Mouse (Mus musculus) intestine, embryonic 14.5 days (tissue): ENCODE data around the gene Clic6. TPM values are rescaled to one million over a fixed set of nuclear protein-coding genes. Genes with fewer than 3 reads are reported as not detected.
A peak's percentile ranks its signal among the peaks of the same experiment; 100 is the strongest.
"Not testable (repeated sequence)": the region's sequence is repeated elsewhere in the genome, so short reads cannot be mapped to it uniquely, and the experiment has no call there.

ENCODE experiments used
- ATAC-seq: fragments of 200-750 bp; cut with Nextera tagmentation; replicated peaks from 2 replicates; pipeline ENCODE4 v1.8.0; 2017; ENCODE audit warnings: low read depth, moderate number of reproducible peaks, moderate TSS enrichment, moderate library complexity; ENCODE audit not compliant: low FRiP score, low TSS enrichment
- DNase-seq: peaks from one replicate; pipeline ENCODE4 v3.0.0-alpha.2; 2018; ENCODE audit warnings: low spot score
- H3K27ac ChIP-seq: fragments of 300-500 bp; sonication (generic); 2 replicates; pipeline ENCODE4 v1.5.1; 2014; ENCODE audit warnings: low read depth, mild to moderate bottlenecking, control low read depth
- H3K27me3 ChIP-seq: fragments of 300-500 bp; sonication (generic); replicated peaks from 2 replicates; pipeline ENCODE4 v1.6.1; 2014; ENCODE audit warnings: low read length, control low read depth; ENCODE audit not compliant: control insufficient read depth, insufficient read depth
- H3K36me3 ChIP-seq: fragments of 300-500 bp; sonication (generic); 2 replicates; pipeline ENCODE4 v1.6.1; 2014; ENCODE audit warnings: low read length, control low read depth; ENCODE audit not compliant: control insufficient read depth, insufficient read depth
- H3K4me1 ChIP-seq: fragments of 300-500 bp; sonication (generic); replicated peaks from 2 replicates; pipeline ENCODE4 v1.6.1; 2014; ENCODE audit warnings: low read length, control low read depth, mixed read lengths; ENCODE audit not compliant: control insufficient read depth, insufficient read depth
- H3K4me2 ChIP-seq: fragments of 300-500 bp; sonication (generic); 2 replicates; pipeline ENCODE4 v1.6.1; 2014; ENCODE audit warnings: low read length
- H3K4me3 ChIP-seq: fragments of 300-500 bp; sonication (generic); 2 replicates; pipeline ENCODE4 v1.5.1; 2014; ENCODE audit warnings: low read depth, low read length, control low read depth, mixed read lengths
- H3K9ac ChIP-seq: fragments of 300-500 bp; sonication (generic); 2 replicates; pipeline ENCODE4 v1.6.1; 2014; ENCODE audit warnings: mild to moderate bottlenecking, low read length
- H3K9me3 ChIP-seq: fragments of 300-500 bp; sonication (generic); 2 replicates; pipeline ENCODE4 v1.6.1; 2016; ENCODE audit warnings: low read length, control low read depth; ENCODE audit not compliant: control insufficient read depth
- WGBS: fragments of 180-500 bp; shearing (Covaris S2); extraction: QIAGEN DNeasy Blood & Tissue Kit; methylation state at CpG from one replicate; pipeline ENCODE4 v1.1.7; 2014; 5-methylcytosine and 5-hydroxymethylcytosine counted together
- polyA plus RNA-seq: library from polyadenylated mRNA; unstranded; fragments of >200 nt; fragmentation: Nextera tagmentation; extraction: Ambion mirVana; gene quantifications from 2 replicates; pipeline ENCODE4 v1.2.1, GENCODE M21; 2014

Clic6 gene
- polyA plus RNA-seq, 1 experiment from 2014 or later, result 29.9 TPM

- 64% methylated on average over 8 of the region's 8 CpGs for WGBS
- ATAC-seq (no peak), DNase-seq (no peak)
- H3K9me3 ChIP-seq, result no peaks in the 10 kb centered on the region
- H3K27me3 ChIP-seq, result peaks cover 33% of the 10 kb centered on the region
- H3K4me3 ChIP-seq, result peak overlapping the region; percentile 44; the same call in 1 of the 2 replicates
- H3K27ac ChIP-seq, result no peak overlapping the region
- no peaks in the 10 kb centered on the region for H3K36me3 ChIP-seq
- peaks cover 9% of the 10 kb centered on the region for H3K4me1 ChIP-seq
- H3K9ac ChIP-seq, result no peak overlapping the region
- H3K4me2 ChIP-seq, result peak overlapping the region; percentile 87
Observed at GRCm38 (mm10) chr16:92500534-92500933, 15.0 kb downstream of the Clic6 start.

GRCm38 (mm10) chr16:92503105-92503504, 17.6 kb downstream of the Clic6 start:
- peaks cover 9% of the 10 kb centered on the region for H3K4me1 ChIP-seq
- no peaks in the 10 kb centered on the region for H3K36me3 ChIP-seq
- no peak overlapping the region for H3K9ac ChIP-seq
- H3K4me2 ChIP-seq, result no peak overlapping the region
- DNase-seq (no peak), ATAC-seq (no peak)
- H3K27me3 ChIP-seq, result peaks cover 18% of the 10 kb centered on the region
- no peak overlapping the region for H3K4me3 ChIP-seq
- WGBS, result 69% methylated on average over 5 of the region's 5 CpGs
- H3K9me3 ChIP-seq, result no peaks in the 10 kb centered on the region
- no peak overlapping the region for H3K27ac ChIP-seq

- no peak for DNase-seq
- H3K4me2 ChIP-seq, result no peak overlapping the region
- no peaks in the 10 kb centered on the region for H3K27me3 ChIP-seq
- WGBS, result 88% methylated on average over 4 of the region's 4 CpGs
- ATAC-seq, result no peak
- H3K9me3 ChIP-seq, result no peaks in the 10 kb centered on the region
- no peak overlapping the region for H3K27ac ChIP-seq
- H3K36me3 ChIP-seq, result no peaks in the 10 kb centered on the region
- H3K9ac ChIP-seq, result no peak overlapping the region
- no peak overlapping the region for H3K4me3 ChIP-seq
- no peaks in the 10 kb centered on the region for H3K4me1 ChIP-seq
Observed at GRCm38 (mm10) chr16:92507573-92507972, 22.0 kb downstream of the Clic6 start.

GRCm38 (mm10) chr16:92510835-92511772, 25.6 kb downstream of the Clic6 start:
- H3K4me2 ChIP-seq, result no peak overlapping the region
- H3K27me3 ChIP-seq, result no peaks in the 10 kb centered on the region
- H3K36me3 ChIP-seq, result no peaks in the 10 kb centered on the region
- no peak overlapping the region for H3K9ac ChIP-seq
- no peak overlapping the region for H3K27ac ChIP-seq
- no peaks in the 10 kb centered on the region for H3K9me3 ChIP-seq
- no peak for ATAC-seq
- H3K4me3 ChIP-seq, result no peak overlapping the region
- DNase-seq, result no peak
- no peaks in the 10 kb centered on the region for H3K4me1 ChIP-seq
- 81% methylated on average over 13 of the region's 13 CpGs for WGBS

GRCm38 (mm10) chr16:92511773-92512391, 26.3 kb downstream of the Clic6 start:
- Histone ChIP-seq H3K4me3 (no peak overlapping the region), H3K4me1 (no peaks in the 10 kb centered on the region), H3K9me3 (no peaks in the 10 kb centered on the region), H3K36me3 (no peaks in the 10 kb centered on the region), H3K27ac (no peak overlapping the region), H3K27me3 (no peaks in the 10 kb centered on the region), H3K4me2 (no peak overlapping the region), H3K9ac (no peak overlapping the region)
- no peak for ATAC-seq
- 62% methylated on average over 5 of the region's 5 CpGs for WGBS
- DNase-seq, result no peak

GRCm38 (mm10) chr16:92514896-92515295, 29.4 kb downstream of the Clic6 start:
- H3K36me3 ChIP-seq, H3K27me3 ChIP-seq, H3K4me3 ChIP-seq, H3K4me1 ChIP-seq, H3K4me2 ChIP-seq, ATAC-seq, H3K27ac ChIP-seq, H3K9ac ChIP-seq, DNase-seq, H3K9me3 ChIP-seq: not testable (repeated sequence)
- 76% methylated on average over 8 of the region's 9 CpGs for WGBS

GRCm38 (mm10) chr16:92516139-92516538, 30.6 kb downstream of the Clic6 start:
- H3K27ac ChIP-seq, result no peak overlapping the region
- no peaks in the 10 kb centered on the region for H3K36me3 ChIP-seq
- DNase-seq (no peak), ATAC-seq (no peak)
- no peaks in the 10 kb centered on the region for H3K27me3 ChIP-seq
- WGBS, result 82% methylated on average over 9 of the region's 9 CpGs
- no peaks in the 10 kb centered on the region for H3K9me3 ChIP-seq
- 0 out of 2 replicates have a peak, but pooled peaks cover 5% of the 10 kb centered on the region for H3K4me1 ChIP-seq
- no peak overlapping the region for H3K4me2 ChIP-seq
- no peak overlapping the region for H3K4me3 ChIP-seq
- H3K9ac ChIP-seq, result no peak overlapping the region

- ATAC-seq (no peak), DNase-seq (no peak)
- no peaks in the 10 kb centered on the region for H3K27me3 ChIP-seq
- no peak overlapping the region for H3K9ac ChIP-seq
- H3K4me2 ChIP-seq, result no peak overlapping the region
- H3K9me3 ChIP-seq, result no peaks in the 10 kb centered on the region
- WGBS, result 43% methylated on average over 4 of the region's 4 CpGs
- 0 out of 2 replicates have a peak, but pooled peaks cover 5% of the 10 kb centered on the region for H3K4me1 ChIP-seq
- no peak overlapping the region for H3K4me3 ChIP-seq
- H3K27ac ChIP-seq, result no peak overlapping the region
- H3K36me3 ChIP-seq, result no peaks in the 10 kb centered on the region
Observed at GRCm38 (mm10) chr16:92518718-92519117, 33.2 kb downstream of the Clic6 start.
